Mouse (Mus musculus) embryonic fibroblast, embryonic 13.5 days (primary cell): Measurements from ENCODE around the gene Tmem63b.

ENCODE experiments used
- CTCF ChIP-seq: IDR thresholded peaks from 2 replicates; pipeline ENCODE4 v1.5.1; 2011; ENCODE audit warnings: mild to moderate bottlenecking, control low read depth, low read length, moderate library complexity, borderline replicate concordance; ENCODE audit not compliant: insufficient read depth
- POLR2A ChIP-seq: IDR thresholded peaks from 2 replicates; pipeline ENCODE4 v1.6.1; 2011; ENCODE audit warnings: low read depth, mild to moderate bottlenecking, control low read depth, low read length, moderate library complexity

- no peak for TF ChIP-seq POLR2A
- TF ChIP-seq CTCF: no peak
These were observed 18.7 kb downstream of the Tmem63b start for GRCm38 (mm10) chr17:45667986-45668385.
